Mouse (Mus musculus) bone marrow, adult 2 months (tissue): ENCODE results near the gene Gm5141. TPM values are rescaled to one million over a fixed set of nuclear protein-coding genes. Genes with fewer than 3 reads are reported as not detected.
A peak's percentile ranks its signal among the peaks of the same experiment; 100 is the strongest.
"Not testable (repeated sequence)": the region's sequence is repeated elsewhere in the genome, so short reads cannot be mapped to it uniquely, and the experiment has no call there.

Experiments
- H3K27ac ChIP-seq: fragments of 200-500 bp; 2 replicates; pipeline ENCODE4 v1.5.1; 2012; ENCODE audit warnings: low read depth, mild to moderate bottlenecking, control low read depth, inconsistent platforms, low read length; ENCODE audit not compliant: control insufficient read depth, poor library complexity, insufficient read depth
- H3K4me1 ChIP-seq: fragments of 200-500 bp; 2 replicates; pipeline ENCODE4 v1.6.1; 2011; ENCODE audit warnings: low read length; ENCODE audit not compliant: control insufficient read depth, insufficient read depth
- H3K4me3 ChIP-seq: fragments of 200-500 bp; replicated peaks from 2 replicates; pipeline ENCODE3; 2011; ENCODE audit warnings: mild to moderate bottlenecking, low read depth, low read length, control low read depth; ENCODE audit not compliant: control insufficient read depth
- CTCF ChIP-seq: fragments of 200-500 bp; IDR thresholded peaks from 2 replicates; pipeline ENCODE4 v1.5.1; 2011; ENCODE audit warnings: low read length, control low read depth; ENCODE audit not compliant: control insufficient read depth, insufficient read depth
- POLR2A ChIP-seq: fragments of 200-500 bp; IDR thresholded peaks from 2 replicates; pipeline ENCODE4 v1.6.1; 2011; ENCODE audit warnings: low read depth, mild to moderate bottlenecking, control low read depth, low read length, borderline replicate concordance; ENCODE audit not compliant: control insufficient read depth
- WGBS: fragments of 180-500 bp; shearing (Covaris S2); methylation state at CpG from one replicate; pipeline ENCODE4 v1.1.7; 2018; 5-methylcytosine and 5-hydroxymethylcytosine counted together
- polyA plus RNA-seq: library from polyadenylated mRNA; stranded (reverse); fragments of >200 nt; gene quantifications from 2 replicates; pipeline ENCODE4 v1.2.4, GENCODE M21; 2011; ENCODE audit warnings: low replicate concordance; ENCODE audit not compliant: missing spikeins, insufficient read depth, insufficient read length

The Gm5141 gene
- 1.6 and 2.4 TPM in 2 replicates for polyA plus RNA-seq

- WGBS, result 3% methylated on average over 23 of the region's 23 CpGs
- H3K4me1 ChIP-seq, H3K27ac ChIP-seq: not testable (repeated sequence)
- H3K4me3 ChIP-seq, result peak within 1 kb of the TSS; percentile 68
Observed at GRCm38 (mm10) chr13:62785199-62786134, at the start of gene Gm5141. Gm5141 (minus strand) TSS chr13:62785808.

- no peaks in the 10 kb centered on the region for H3K4me1 ChIP-seq
- no peak overlapping the region for H3K27ac ChIP-seq
- H3K4me3 ChIP-seq, result no peak overlapping the region
- TF ChIP-seq CTCF (no peak), POLR2A (no peak)
- WGBS, result 60% methylated on average over 4 of the region's 4 CpGs
Observed at GRCm38 (mm10) chr13:62833341-62833740, 47.7 kb upstream of the Gm5141 start.

GRCm38 (mm10) chr13:62832239-62832638 lies 46.6 kb upstream of the Gm5141 start:
- 68% methylated on average over 2 of the region's 2 CpGs for WGBS
- TF ChIP-seq CTCF (no peak), POLR2A (no peak)
- Histone ChIP-seq H3K27ac (no peak overlapping the region), H3K4me1 (no peaks in the 10 kb centered on the region), H3K4me3 (no peak overlapping the region)

GRCm38 (mm10) chr13:62815705-62816104 lies 30.1 kb upstream of the Gm5141 start:
- not testable (repeated sequence) for H3K4me1 ChIP-seq, H3K27ac ChIP-seq, H3K4me3 ChIP-seq
- WGBS, result 78% methylated on average over 3 of the region's 3 CpGs

GRCm38 (mm10) chr13:62812713-62813112 lies 27.1 kb upstream of the Gm5141 start:
- no peak for TF ChIP-seq POLR2A
- no peak for TF ChIP-seq CTCF
- Histone ChIP-seq H3K4me1 (no peaks in the 10 kb centered on the region), H3K27ac (no peak overlapping the region), H3K4me3 (no peak overlapping the region)
- WGBS, result 21% methylated on average over 23 of the region's 32 CpGs

- not testable (repeated sequence) for H3K4me1 ChIP-seq, H3K4me3 ChIP-seq, H3K27ac ChIP-seq
- 61% methylated on average over 6 of the region's 6 CpGs for WGBS
Observed at GRCm38 (mm10) chr13:62807981-62808380, 22.4 kb upstream of the Gm5141 start.

- H3K27ac ChIP-seq, H3K4me1 ChIP-seq, H3K4me3 ChIP-seq: not testable (repeated sequence)
- 31% methylated on average over 2 of the region's 2 CpGs for WGBS
Observed at GRCm38 (mm10) chr13:62786135-62786493, 506 bp upstream of the Gm5141 start.

- 0 out of 2 replicates have a peak, but pooled peaks have one; percentile 8 for TF ChIP-seq CTCF
- H3K27ac ChIP-seq, H3K4me3 ChIP-seq, H3K4me1 ChIP-seq: not testable (repeated sequence)
- 65% methylated on average over 2 of the region's 2 CpGs for WGBS
Observed at GRCm38 (mm10) chr13:62763806-62764205, 21.8 kb downstream of the Gm5141 start.

- 12% methylated on average over 20 of the region's 20 CpGs for WGBS
- not testable (repeated sequence) for H3K4me1 ChIP-seq, H3K27ac ChIP-seq
- peak within 1 kb of the TSS; percentile 70 for H3K4me3 ChIP-seq
Observed at GRCm38 (mm10) chr13:62760432-62761415, 24.9 kb downstream of the Gm5141 start, which contains the start of gene Platr25. Platr25 (minus strand) TSS chr13:62760709.
